Mouse (Mus musculus) MEL (cell line): Measurements from ENCODE around the gene Plbd1.

Source experiments
- BHLHE40 ChIP-seq: IDR thresholded peaks from 2 replicates; pipeline ENCODE4 v1.6.1; 2012; ENCODE audit warnings: low read depth, mild to moderate bottlenecking, inconsistent platforms, low read length, improper control_type of control experiment, borderline replicate concordance
- CTCF ChIP-seq, 3 experiments: IDR thresholded peaks in 2 of 3; conservative IDR thresholded peaks in 1 of 3; 2 replicates each; pipeline ENCODE4 v1.5.1; 2011 to 2012; ENCODE audit warnings: low read length in 3 of 3, low read depth in 2 of 3, mild to moderate bottlenecking in 2 of 3, improper control_type of control experiment in 1 of 3, inconsistent platforms in 1 of 3, mixed read lengths in 1 of 3, moderate library complexity in 1 of 3; ENCODE audit not compliant: control insufficient read depth in 1 of 3, insufficient read depth in 1 of 3, poor library complexity in 1 of 3, severe bottlenecking in 1 of 3
- EP300 ChIP-seq, 2 experiments: IDR thresholded peaks; 2 replicates each; pipeline ENCODE4 v1.6.1; 2011; ENCODE audit warnings: improper control_type of control experiment in 2 of 2, low read length in 2 of 2, low read depth in 1 of 2, mild to moderate bottlenecking in 1 of 2
- GATA1 ChIP-seq: IDR thresholded peaks from 2 replicates; pipeline ENCODE4 v1.6.1; 2011; ENCODE audit warnings: low read depth, low read length, improper control_type of control experiment
- KAT2A ChIP-seq: conservative IDR thresholded peaks from 2 replicates; pipeline ENCODE4 v1.6.1; 2012; ENCODE audit warnings: low read depth, low read length, improper control_type of control experiment, inconsistent platforms
- MAX ChIP-seq: IDR thresholded peaks from 2 replicates; pipeline ENCODE4 v1.6.1; 2011; ENCODE audit warnings: low read length, improper control_type of control experiment
- MXI1 ChIP-seq: IDR thresholded peaks from 2 replicates; pipeline ENCODE4 v1.6.1; 2011; ENCODE audit warnings: mild to moderate bottlenecking, low read depth, low read length, improper control_type of control experiment
- NELFE ChIP-seq: IDR thresholded peaks from 2 replicates; pipeline ENCODE4 v1.6.1; 2011; ENCODE audit warnings: low read depth, low read length, improper control_type of control experiment
- POLR2A ChIP-seq, 2 experiments: IDR thresholded peaks; 2 replicates each; pipeline ENCODE4 v1.6.1; 2011 to 2012; ENCODE audit warnings: low read length in 2 of 2, mild to moderate bottlenecking in 2 of 2, control low read depth in 1 of 2, improper control_type of control experiment in 1 of 2, low read depth in 1 of 2, moderate library complexity in 1 of 2; ENCODE audit not compliant: control insufficient read depth in 1 of 2, insufficient read depth in 1 of 2, poor library complexity in 1 of 2
- TAL1 ChIP-seq: IDR thresholded peaks from 2 replicates; pipeline ENCODE4 v1.6.1; 2012; ENCODE audit warnings: mild to moderate bottlenecking, inconsistent platforms, low read length, moderate library complexity, mixed read lengths
- USF1 ChIP-seq: IDR thresholded peaks from 2 replicates; pipeline ENCODE4 v1.6.1; 2014; ENCODE audit warnings: low read depth, mild to moderate bottlenecking, inconsistent platforms, low read length, improper control_type of control experiment, moderate library complexity
- ZC3H11A ChIP-seq: IDR thresholded peaks from 2 replicates; pipeline ENCODE4 v1.6.1; 2012; ENCODE audit warnings: low read depth, mild to moderate bottlenecking, inconsistent platforms, low read length, improper control_type of control experiment
- ZKSCAN1 ChIP-seq: IDR thresholded peaks from 2 replicates; pipeline ENCODE4 v1.6.1; 2012; ENCODE audit warnings: low read depth, mild to moderate bottlenecking, inconsistent platforms, low read length, improper control_type of control experiment, moderate library complexity

DNA sequence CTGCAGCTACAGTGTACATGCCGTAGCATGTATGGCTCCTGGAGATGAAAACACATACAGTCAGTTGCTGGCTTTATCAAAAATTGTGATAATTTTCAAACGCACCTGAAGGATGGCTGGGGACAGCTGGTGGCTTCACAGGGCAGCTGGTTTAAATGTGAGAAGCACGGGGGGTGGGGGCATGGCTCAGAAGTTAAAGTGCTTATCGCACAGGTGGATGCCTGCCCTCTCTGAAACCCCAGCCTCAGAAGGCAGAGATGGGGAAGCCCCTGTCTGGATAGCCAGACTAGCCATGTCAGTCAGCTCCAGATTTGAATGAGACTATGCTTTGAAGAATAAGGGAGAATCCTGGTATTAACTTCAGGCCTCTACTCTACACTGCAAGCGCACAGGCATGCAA lies 39.5 kb upstream of the Plbd1 start:
- no peak for TF ChIP-seq CTCF (IDR thresholded peaks at IDR 0.05 in 2 of 3, conservative IDR thresholded peaks at IDR 0.05 in 1 of 3; ENCODE audit: control insufficient read depth in 1 of 3, insufficient read depth in 1 of 3, low read depth in 2 of 3, low read length in 3 of 3, poor library complexity in 1 of 3, severe bottlenecking in 1 of 3)
- no peak for TF ChIP-seq MAX
- TF ChIP-seq KAT2A = no peak
- no peak for TF ChIP-seq POLR2A (IDR thresholded peaks at IDR 0.05; ENCODE audit: control insufficient read depth in 1 of 2, insufficient read depth in 1 of 2, low read depth in 1 of 2, low read length in 2 of 2, poor library complexity in 1 of 2)
- no peak for TF ChIP-seq TAL1
- no peak for TF ChIP-seq EP300 (IDR thresholded peaks at IDR 0.05; ENCODE audit: low read depth in 1 of 2, low read length in 2 of 2)
- TF ChIP-seq ZC3H11A = no peak
- no peak for TF ChIP-seq USF1
- no peak for TF ChIP-seq NELFE
- TF ChIP-seq ZKSCAN1 = no peak
- TF ChIP-seq BHLHE40 = no peak
- no peak for TF ChIP-seq MXI1
- no peak for TF ChIP-seq GATA1
